Comparison of ENCODE assay signal across 8 mouse cellular contexts in the genomic region with DNA sequence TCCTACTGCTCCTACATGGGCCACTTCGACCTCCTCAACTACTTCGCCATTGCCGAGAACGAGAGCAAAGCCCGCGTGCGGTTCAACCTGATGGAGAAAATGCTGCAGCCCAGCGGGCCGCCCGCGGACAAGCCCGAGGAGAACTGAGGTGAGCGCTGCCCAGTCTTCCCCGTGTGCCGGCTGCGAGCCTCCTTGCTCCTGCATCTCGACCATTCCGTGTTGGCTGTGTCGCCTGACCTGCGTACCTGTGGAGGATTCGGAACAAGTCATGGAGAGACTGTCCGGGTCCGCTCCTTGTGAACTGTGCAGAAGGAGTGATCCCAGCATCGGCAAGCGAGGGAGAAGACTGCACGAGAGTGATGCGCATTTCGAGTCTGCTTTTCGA. TPM values are rescaled to one million over a fixed set of nuclear protein-coding genes. Genes with fewer than 3 reads are reported as not detected.
DNase-seq lines count a peak whose midpoint lies in the region; ATAC-seq and TF ChIP-seq lines count a peak whose summit lies in the region.

No protein-coding gene starts in this region.

- peak overlapping the region; percentile 64 for H3K27ac ChIP-seq in lung, embryonic 16.5 days (ENCODE audit: low read length)
- H3K27ac ChIP-seq in forebrain, embryonic 10.5 days = peak overlapping the region; percentile 88
- peak overlapping the region; percentile 61; the same call in 1 of the 2 replicates for H3K27ac ChIP-seq in limb, embryonic 14.5 days (replicated peaks; ENCODE audit: low read depth, low read length)
- H3K27ac ChIP-seq in olfactory bulb, adult 2 months (ENCODE audit: insufficient read depth, low read depth, low read length) = peak overlapping the region; percentile 47; the same call in 1 of the 2 replicates

- WGBS in lung, embryonic 16.5 days = 1% methylated on average over 29 of the region's 29 CpGs
- 2% methylated on average over 29 of the region's 29 CpGs for WGBS in forebrain, embryonic 10.5 days
- WGBS in limb, embryonic 14.5 days = 1% methylated on average over 28 of the region's 29 CpGs
- WGBS in olfactory bulb, adult 2 months = 2% methylated on average over 29 of the region's 29 CpGs

- no peak for DNase-seq in lung, adult 18-20 months
- no peak for DNase-seq in forebrain, embryonic 10.5 days (ENCODE audit: extremely low spot score, low spot score)
- DNase-seq in limb, embryonic 14.5 days (ENCODE audit: low spot score) = no peak
- no peak for DNase-seq in urinary bladder, postnatal 10 days (ENCODE audit: low spot score)
- DNase-seq in cerebellum, postnatal 14 days = no peak

- peak overlapping the region; percentile 65 for H3K4me3 ChIP-seq in lung, embryonic 16.5 days (ENCODE audit: low read length)
- H3K4me3 ChIP-seq in forebrain, embryonic 10.5 days = peak overlapping the region; percentile 94
- peak overlapping the region; percentile 88 for H3K4me3 ChIP-seq in limb, embryonic 14.5 days (replicated peaks; ENCODE audit: low read length)
- peak overlapping the region; percentile 99 for H3K4me3 ChIP-seq in olfactory bulb, adult 2 months (ENCODE audit: insufficient read depth, low read depth, low read length)

- no peak for TF ChIP-seq POLR2A in limb, embryonic 14.5 days (IDR thresholded peaks at IDR 0.05; ENCODE audit: borderline replicate concordance, extremely low read depth, insufficient read depth, insufficient read length)
- no peak for TF ChIP-seq POLR2A in olfactory bulb, adult 2 months (IDR thresholded peaks at IDR 0.05; ENCODE audit: insufficient read depth, low read depth, low read length)

- peak overlapping the region; percentile 76 for H3K9ac ChIP-seq in lung, embryonic 16.5 days (ENCODE audit: low read length)
- peak overlapping the region; percentile 68 for H3K9ac ChIP-seq in limb, embryonic 14.5 days (ENCODE audit: low read depth, low read length, severe bottlenecking)

- no peak; the same call in 1 of the 2 replicates for ATAC-seq in lung, embryonic 16.5 days (ENCODE audit: low read depth)
- no peak; the same call in 1 of the 2 replicates for ATAC-seq in limb, embryonic 14.5 days (ENCODE audit: low FRiP score, low read depth)
- no peak for ATAC-seq in activated CD4-positive, CD25-positive, alpha-beta regulatory T cell, adult 4 months

- H3K36me3 ChIP-seq in lung, embryonic 16.5 days (ENCODE audit: control insufficient read depth, insufficient read depth, low read length) = no peaks in the 10 kb centered on the region; the same call in 1 of the 2 replicates
- H3K36me3 ChIP-seq in forebrain, embryonic 10.5 days (replicated peaks) = peaks cover 19% of the 10 kb centered on the region
- peaks cover 4% of the 10 kb centered on the region; the same call in 1 of the 2 replicates for H3K36me3 ChIP-seq in limb, embryonic 14.5 days (ENCODE audit: control insufficient read depth, insufficient read depth, low read length)

- no peaks in the 10 kb centered on the region for H3K9me3 ChIP-seq in lung, embryonic 16.5 days (ENCODE audit: control insufficient read depth, low read length)
- H3K9me3 ChIP-seq in forebrain, embryonic 10.5 days = no peaks in the 10 kb centered on the region
- H3K9me3 ChIP-seq in limb, embryonic 14.5 days (ENCODE audit: control insufficient read depth, low read length) = no peaks in the 10 kb centered on the region

- TF ChIP-seq CTCF in olfactory bulb, adult 2 months (IDR thresholded peaks at IDR 0.05; ENCODE audit: insufficient read depth, low read depth, low read length) = no peak

- peak overlapping the region; percentile 89 for H3K4me2 ChIP-seq in lung, embryonic 16.5 days (ENCODE audit: low read depth, low read length)
- peak overlapping the region; percentile 60 for H3K4me2 ChIP-seq in limb, embryonic 14.5 days (replicated peaks; ENCODE audit: low read depth, low read length, severe bottlenecking)

- H3K4me1 ChIP-seq in lung, embryonic 16.5 days (replicated peaks; ENCODE audit: control insufficient read depth, insufficient read depth, low read length) = peaks cover 10% of the 10 kb centered on the region
- H3K4me1 ChIP-seq in forebrain, embryonic 10.5 days = peaks cover 16% of the 10 kb centered on the region
- peaks cover 11% of the 10 kb centered on the region for H3K4me1 ChIP-seq in limb, embryonic 14.5 days (ENCODE audit: control insufficient read depth, insufficient read depth, low read length)
- H3K4me1 ChIP-seq in olfactory bulb, adult 2 months (ENCODE audit: control insufficient read depth, insufficient read depth, low read length) = peaks cover 8% of the 10 kb centered on the region

- no peaks in the 10 kb centered on the region for H3K27me3 ChIP-seq in lung, embryonic 16.5 days (ENCODE audit: control insufficient read depth, insufficient read depth, low read depth, low read length)
- no peaks in the 10 kb centered on the region for H3K27me3 ChIP-seq in forebrain, embryonic 10.5 days (ENCODE audit: poor library complexity, severe bottlenecking)
- H3K27me3 ChIP-seq in limb, embryonic 14.5 days (ENCODE audit: control insufficient read depth, insufficient read depth, low read length) = no peaks in the 10 kb centered on the region

RNA-seq across cellular contexts. Expression of gene Sf3b5, which starts 3.6 kb away (rescaled TPM):
- polyA plus RNA-seq in lung, embryonic 16.5 days (2015; fragmentation: Nextera tagmentation; extraction: Ambion mirVana) = 34.5 TPM in 2 replicates
- 48.2 and 48.6 TPM in 2 replicates for polyA plus RNA-seq in forebrain, embryonic 10.5 days (2016; fragmentation: Nextera tagmentation; extraction: Ambion mirVana)
- polyA plus RNA-seq in limb, embryonic 14.5 days (2012; rRNA removed) = 50.0 and 73.4 TPM in 2 replicates
- polyA plus RNA-seq in limb, embryonic 14.5 days (2014; fragmentation: Nextera tagmentation; extraction: Ambion mirVana) = 41.6 and 45.6 TPM in 2 replicates
- not detected in 2 replicates for polyA plus RNA-seq in olfactory bulb, adult 2 months (2012; ENCODE audit: insufficient read depth, insufficient read length, low replicate concordance, missing spikeins)
- 10 to 100 TPM; 33.3 to 37.8 TPM for polyA plus RNA-seq in activated CD4-positive, CD25-positive, alpha-beta regulatory T cell, adult 4 months (2017; shearing (Covaris generic))

RNA-seq across cellular contexts. Expression of gene Stx11, which starts 44.6 kb away (rescaled TPM):
- 2.2 and 2.7 TPM in 2 replicates for polyA plus RNA-seq in lung, embryonic 16.5 days (2015; fragmentation: Nextera tagmentation; extraction: Ambion mirVana)
- polyA plus RNA-seq in forebrain, embryonic 10.5 days (2016; fragmentation: Nextera tagmentation; extraction: Ambion mirVana) = 1.4 and 1.8 TPM in 2 replicates
- polyA plus RNA-seq in limb, embryonic 14.5 days (2012; rRNA removed) = 2.1 TPM in 2 replicates
- 4.4 TPM in 2 replicates for polyA plus RNA-seq in limb, embryonic 14.5 days (2014; fragmentation: Nextera tagmentation; extraction: Ambion mirVana)
- polyA plus RNA-seq in olfactory bulb, adult 2 months (2012; ENCODE audit: insufficient read depth, insufficient read length, low replicate concordance, missing spikeins) = not detected in 2 replicates
- polyA plus RNA-seq in activated CD4-positive, CD25-positive, alpha-beta regulatory T cell, adult 4 months (2017; shearing (Covaris generic)) = 10 to 100 TPM; 18.9 to 19.6 TPM

RNA-seq across cellular contexts. Expression of gene Plagl1, which starts 51.6 kb away (rescaled TPM):
- polyA plus RNA-seq in lung, embryonic 16.5 days (2015; fragmentation: Nextera tagmentation; extraction: Ambion mirVana) = 142 and 145 TPM in 2 replicates
- 86.7 and 89.5 TPM in 2 replicates for polyA plus RNA-seq in forebrain, embryonic 10.5 days (2016; fragmentation: Nextera tagmentation; extraction: Ambion mirVana)
- polyA plus RNA-seq in limb, embryonic 14.5 days (2012; rRNA removed) = 841 and 1,093 TPM in 2 replicates
- 298 and 354 TPM in 2 replicates for polyA plus RNA-seq in limb, embryonic 14.5 days (2014; fragmentation: Nextera tagmentation; extraction: Ambion mirVana)
- polyA plus RNA-seq in olfactory bulb, adult 2 months (2012; ENCODE audit: insufficient read depth, insufficient read length, low replicate concordance, missing spikeins) = not detected in 2 replicates
- polyA plus RNA-seq in activated CD4-positive, CD25-positive, alpha-beta regulatory T cell, adult 4 months (2017; shearing (Covaris generic)) = 1 to 10 TPM; 1.8 to 2.2 TPM
